Mouse (Mus musculus) cerebral cortex, adult 2 months (tissue): ENCODE data around the gene Fbxl20.

Experiments
- WGBS: fragments of 180-500 bp; shearing (Covaris S2); methylation state at CpG from one replicate; pipeline ENCODE4 v1.1.7; 2018; 5-methylcytosine and 5-hydroxymethylcytosine counted together

The Fbxl20 gene

GRCm38 (mm10) chr11:98149786-98150624 is at the start of gene Fbxl20:
Gene Fbxl20, minus strand, starts transcription at chr11:98150403.
- under 1% methylated on average over 65 of the region's 65 CpGs for WGBS

GRCm38 (mm10) chr11:98192901-98193805 is 43.0 kb upstream of the Fbxl20 start, which contains the start of gene Med1:
Gene Med1, minus strand, starts transcription at chr11:98193293.
- WGBS = under 1% methylated on average over 53 of the region's 53 CpGs

- 59% methylated on average over 5 of the region's 5 CpGs for WGBS
These were observed 40.6 kb upstream of the Fbxl20 start for GRCm38 (mm10) chr11:98190820-98191219.

- WGBS = 92% methylated on average over 9 of the region's 9 CpGs
These were observed 37.6 kb upstream of the Fbxl20 start for GRCm38 (mm10) chr11:98187640-98188395.

GRCm38 (mm10) chr11:98182149-98182548 is 31.9 kb upstream of the Fbxl20 start:
- 84% methylated on average over 3 of the region's 3 CpGs for WGBS

GRCm38 (mm10) chr11:98168400-98168799 is 18.2 kb upstream of the Fbxl20 start:
- WGBS = 85% methylated on average over 1 of the region's 1 CpGs

GRCm38 (mm10) chr11:98155094-98155493 is 4.9 kb upstream of the Fbxl20 start:
- WGBS = 84% methylated on average over 6 of the region's 6 CpGs

GRCm38 (mm10) chr11:98150625-98151156 is 488 bp upstream of the Fbxl20 start:
- 5% methylated on average over 10 of the region's 10 CpGs for WGBS

- 1% methylated on average over 57 of the region's 57 CpGs for WGBS
These were observed 876 bp downstream of the Fbxl20 start for GRCm38 (mm10) chr11:98149304-98149750.

GRCm38 (mm10) chr11:98148551-98149301 is 1.5 kb downstream of the Fbxl20 start:
- WGBS = under 1% methylated on average over 45 of the region's 45 CpGs

GRCm38 (mm10) chr11:98145856-98146255 is 4.3 kb downstream of the Fbxl20 start:
- WGBS = 79% methylated on average over 7 of the region's 7 CpGs

GRCm38 (mm10) chr11:98142545-98142944 is 7.7 kb downstream of the Fbxl20 start:
- WGBS = 89% methylated on average over 2 of the region's 2 CpGs

GRCm38 (mm10) chr11:98138894-98139293 is 11.3 kb downstream of the Fbxl20 start:
- WGBS = 61% methylated on average over 7 of the region's 7 CpGs

GRCm38 (mm10) chr11:98137836-98138235 is 12.4 kb downstream of the Fbxl20 start:
- WGBS = 90% methylated on average over 11 of the region's 11 CpGs

- WGBS = 71% methylated on average over 4 of the region's 4 CpGs
These were observed 15.3 kb downstream of the Fbxl20 start for GRCm38 (mm10) chr11:98134951-98135350.

- WGBS = 90% methylated on average over 5 of the region's 5 CpGs
These were observed 26.8 kb downstream of the Fbxl20 start for GRCm38 (mm10) chr11:98123424-98123823.

GRCm38 (mm10) chr11:98114363-98114762 is 35.8 kb downstream of the Fbxl20 start:
- WGBS = 48% methylated on average over 1 of the region's 1 CpGs

- 69% methylated on average over 4 of the region's 4 CpGs for WGBS
These were observed 36.7 kb downstream of the Fbxl20 start for GRCm38 (mm10) chr11:98113504-98113903.

- 85% methylated on average over 5 of the region's 5 CpGs for WGBS
These were observed 40.5 kb downstream of the Fbxl20 start for GRCm38 (mm10) chr11:98109706-98110105.

GRCm38 (mm10) chr11:98101332-98101731 is 48.9 kb downstream of the Fbxl20 start:
- WGBS = 91% methylated on average over 3 of the region's 3 CpGs

- WGBS = 73% methylated on average over 9 of the region's 9 CpGs
These were observed 59.6 kb downstream of the Fbxl20 start for GRCm38 (mm10) chr11:98090583-98090982.
